Mouse (Mus musculus) liver, postnatal 0 days (tissue): ENCODE data around the gene Serpina12.

ENCODE experiments used
- CTCF ChIP-seq: sonication (generic); IDR thresholded peaks from 2 replicates; pipeline ENCODE4 v1.5.1; 2016; ENCODE audit warnings: antibody characterized with exemption, low read depth
- EP300 ChIP-seq: IDR thresholded peaks from 2 replicates; pipeline ENCODE4 v1.6.1; 2016; ENCODE audit warnings: antibody characterized with exemption, low read depth, mild to moderate bottlenecking

- no peak for TF ChIP-seq CTCF
- no peak for TF ChIP-seq EP300
Measured at GRCm38 (mm10) chr12:103981646-103982360, 62.4 kb downstream of the Serpina12 start.
